Mouse (Mus musculus) heart, postnatal 25 days (tissue): ENCODE measurements around the gene Tmem240. TPM values are rescaled to one million over a fixed set of nuclear protein-coding genes. Genes with fewer than 3 reads are reported as not detected.
"Not testable (repeated sequence)": the region's sequence is repeated elsewhere in the genome, so short reads cannot be mapped to it uniquely, and the experiment has no call there.

Experiments used
- DNase-seq: peaks from one replicate; pipeline ENCODE4 v3.0.0; 2022; ENCODE audit warnings: low spot score
- intact Hi-C: fragments of 180-260 bp; cut with DNase I; formaldehyde crosslinking; loops from one replicate; pipeline ENCODE4 v1.15.1; 2025
- total RNA-seq, 2 experiments: library from RNA; stranded (reverse); gene quantifications; 2 replicates each; pipeline ENCODE4 v1.2.3; 2021

The Tmem240 gene
- total RNA-seq, 2 experiments from 2014 or later: 0.60 to 0.87 TPM

DNA sequence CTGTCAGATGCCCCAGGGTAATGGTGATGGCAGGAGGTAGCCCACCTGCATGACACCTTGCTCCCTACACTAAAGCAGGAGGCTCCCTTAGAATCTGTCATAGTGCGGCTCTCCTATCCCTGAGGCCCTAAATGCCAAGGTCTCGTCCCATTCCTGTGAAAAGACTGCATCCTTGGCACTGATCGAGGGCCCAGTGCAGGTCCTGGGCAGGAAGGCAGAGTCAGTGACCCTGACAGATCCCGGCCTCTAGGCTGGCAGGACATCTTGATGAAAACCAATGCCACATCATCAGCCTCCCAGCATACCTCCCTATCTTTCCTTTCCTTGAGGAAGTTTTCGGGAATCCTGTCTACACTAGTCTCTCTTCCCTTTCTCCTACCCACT is 34.9 kb downstream of the Tmem240 start:
- intact Hi-C loops: loop anchor here (5.0 kb wide), 1 partner anchor 33 kb away; the partner anchor contains the start of gene Mrpl20
- no peak for DNase-seq

DNA sequence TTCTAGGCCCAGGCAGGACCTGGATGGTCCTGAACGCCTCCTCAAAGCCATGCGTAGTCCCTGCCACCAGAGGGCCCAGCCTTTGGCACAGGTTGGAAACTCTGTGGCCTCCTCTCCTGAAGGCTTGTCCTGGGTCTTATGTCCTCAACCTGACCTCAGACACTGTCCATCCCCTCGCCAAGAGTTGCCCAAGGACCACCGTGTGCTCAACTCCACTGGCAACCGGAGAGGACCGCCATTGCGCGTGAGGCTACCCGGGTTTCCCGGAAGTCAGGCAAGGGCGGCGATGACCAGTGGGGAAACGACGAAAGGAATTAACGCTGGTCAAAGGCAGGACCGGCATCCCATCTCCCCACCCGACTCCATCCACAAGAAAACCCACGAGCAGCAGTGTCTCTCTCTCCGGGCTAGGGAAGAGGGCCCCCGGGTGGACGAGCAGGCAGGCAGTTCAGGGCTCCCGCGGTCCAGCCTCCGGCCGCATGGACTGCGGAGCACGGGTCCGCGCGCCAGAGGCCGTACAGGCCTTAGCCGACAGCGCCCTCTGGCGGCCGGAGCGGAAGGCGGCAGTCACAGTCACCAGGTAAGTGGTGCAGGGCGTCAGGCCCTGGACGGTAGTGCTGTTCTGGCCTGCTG is 35.4 kb downstream of the Tmem240 start:
- intact Hi-C loops: loop anchor here (2.0 to 5.0 kb wide), 2 partner anchors 32 to 49 kb away; partner anchors contain the start of gene Mrpl20
- peak; percentile 76 for DNase-seq

DNA sequence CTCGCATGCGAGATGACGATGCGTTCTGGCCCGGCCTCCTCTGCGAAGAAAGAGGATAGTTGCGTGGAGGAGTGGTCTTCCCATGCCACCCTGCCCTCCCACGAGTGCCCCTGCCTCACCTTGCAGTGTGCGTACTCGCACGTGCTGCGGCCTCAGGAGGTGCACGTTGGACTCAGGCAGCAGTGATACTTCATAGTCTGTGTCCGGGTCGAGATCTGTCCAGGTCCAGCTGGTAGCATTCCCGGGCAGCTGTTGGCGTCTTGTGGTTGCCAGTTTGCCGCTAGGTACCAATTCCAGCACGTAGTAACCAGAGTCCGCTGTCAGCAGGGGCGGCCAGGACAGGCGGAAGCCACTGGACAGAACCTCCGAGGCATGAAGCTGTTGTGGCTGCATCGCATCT is 36.0 kb downstream of the Tmem240 start:
- intact Hi-C loops: loop anchor here (1.0 to 2.0 kb wide), 2 partner anchors 15 to 50 kb away; partner anchors contain the start of gene Tmem88b
- DNase-seq: no peak

DNA sequence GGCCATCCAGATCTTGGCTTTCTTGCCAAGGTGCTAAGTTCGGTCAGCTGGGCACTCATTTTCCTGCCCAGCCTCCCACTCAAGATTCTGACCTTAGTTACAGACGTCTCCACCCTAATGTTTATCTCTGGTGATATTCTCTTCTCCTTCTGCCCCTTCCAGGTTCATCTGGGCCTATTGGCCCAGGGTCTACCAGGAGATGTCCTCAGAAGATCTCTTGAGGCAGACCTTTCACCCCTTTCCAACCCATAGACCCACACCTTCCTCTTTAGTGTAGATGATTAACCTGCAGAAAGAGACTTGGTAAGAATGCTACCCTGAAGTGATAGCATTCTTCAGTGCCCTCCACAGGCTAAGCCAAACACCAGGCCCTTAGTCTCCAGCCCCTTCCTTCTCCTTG is 37.1 kb downstream of the Tmem240 start:
- no peak for DNase-seq
- intact Hi-C loops: loop anchor here (1.0 to 2.0 kb wide), 2 partner anchors 14 to 51 kb away; partner anchors contain the start of gene Tmem88b

DNA sequence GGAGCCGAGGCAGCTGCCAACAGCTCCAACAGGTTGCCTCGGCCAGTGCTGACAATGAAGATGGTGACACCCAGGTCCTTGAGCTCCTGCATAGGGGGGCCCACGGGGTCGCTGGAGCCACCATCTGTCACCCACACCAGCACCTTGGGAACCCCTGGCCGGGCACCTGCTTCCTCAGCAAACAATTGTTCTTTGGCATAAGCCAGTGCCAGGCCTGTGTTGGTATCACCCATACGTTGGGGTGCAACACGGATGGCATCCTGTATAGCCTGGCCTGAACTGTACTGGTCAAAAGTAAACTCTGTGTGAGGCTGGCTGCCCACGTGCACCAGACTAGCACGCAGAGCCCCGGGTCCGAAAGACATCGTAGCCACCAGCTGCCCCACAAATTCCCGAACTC is 38.2 kb downstream of the Tmem240 start:
- no peak for DNase-seq
- intact Hi-C loops: no loop called here

DNA sequence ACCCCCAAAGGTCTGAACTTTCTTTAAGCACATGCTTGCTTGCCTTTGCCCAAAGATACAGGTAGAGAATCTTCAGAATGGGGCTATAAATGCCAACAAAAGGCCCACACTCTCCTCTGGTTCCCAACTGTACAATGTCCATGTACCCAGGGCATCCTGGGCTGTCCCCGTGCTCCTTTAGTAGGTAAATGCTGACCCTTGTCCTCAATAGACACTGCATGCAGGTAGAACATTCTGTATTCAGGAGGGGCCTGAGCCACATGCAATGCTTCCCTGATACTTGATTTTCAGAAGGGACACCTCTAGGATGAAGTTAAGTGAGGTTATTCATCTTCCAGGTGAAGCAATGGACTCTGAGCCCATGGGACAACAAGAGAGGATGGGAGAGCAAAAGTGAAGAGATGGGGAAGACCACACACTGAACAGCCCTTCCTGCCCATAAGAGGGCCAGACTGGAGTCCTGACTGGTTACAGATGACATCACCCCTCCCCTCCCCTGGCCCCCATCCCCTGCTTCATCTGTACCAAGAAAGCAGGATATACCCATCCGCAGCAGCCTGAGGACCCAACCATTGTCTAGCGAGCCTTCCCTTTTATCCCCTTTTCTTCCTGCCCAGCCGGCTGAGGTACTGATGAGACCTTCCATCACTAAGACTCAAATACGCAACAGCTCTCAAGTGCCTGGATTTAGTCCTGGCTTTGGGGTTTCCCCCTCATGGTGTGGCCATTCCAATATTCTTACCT is 38.9 kb downstream of the Tmem240 start:
- no peak for DNase-seq
- intact Hi-C loops: no loop called here

DNA sequence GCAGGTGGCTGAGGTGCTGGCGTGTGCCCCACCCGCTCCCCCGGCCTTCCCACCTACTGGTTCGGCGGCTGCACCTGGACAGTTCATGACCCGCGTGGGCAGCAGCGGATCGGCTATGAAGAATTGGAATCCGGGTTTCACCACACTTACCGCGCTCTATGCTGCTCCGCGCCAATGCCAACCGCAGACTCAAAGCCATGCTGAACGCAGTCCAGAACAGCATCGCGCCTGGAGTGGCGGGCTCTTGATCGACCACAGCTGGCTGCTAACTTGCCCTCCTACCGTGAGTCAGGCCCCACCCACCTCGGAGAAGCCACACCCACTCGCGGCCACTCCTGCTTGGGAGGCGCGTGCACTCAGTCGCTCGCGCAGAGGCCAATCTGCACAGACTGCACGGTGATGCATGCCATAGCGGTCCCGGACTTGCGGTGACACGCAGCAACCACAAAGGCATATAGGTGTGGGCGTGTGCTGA is 39.7 kb downstream of the Tmem240 start, which contains the start of gene Vwa1:
Gene Vwa1 (minus strand): TSS at position 419 of the 475 bp plus-strand sequence.
- intact Hi-C loops: no loop called here
- peak; percentile 82 for DNase-seq

DNA sequence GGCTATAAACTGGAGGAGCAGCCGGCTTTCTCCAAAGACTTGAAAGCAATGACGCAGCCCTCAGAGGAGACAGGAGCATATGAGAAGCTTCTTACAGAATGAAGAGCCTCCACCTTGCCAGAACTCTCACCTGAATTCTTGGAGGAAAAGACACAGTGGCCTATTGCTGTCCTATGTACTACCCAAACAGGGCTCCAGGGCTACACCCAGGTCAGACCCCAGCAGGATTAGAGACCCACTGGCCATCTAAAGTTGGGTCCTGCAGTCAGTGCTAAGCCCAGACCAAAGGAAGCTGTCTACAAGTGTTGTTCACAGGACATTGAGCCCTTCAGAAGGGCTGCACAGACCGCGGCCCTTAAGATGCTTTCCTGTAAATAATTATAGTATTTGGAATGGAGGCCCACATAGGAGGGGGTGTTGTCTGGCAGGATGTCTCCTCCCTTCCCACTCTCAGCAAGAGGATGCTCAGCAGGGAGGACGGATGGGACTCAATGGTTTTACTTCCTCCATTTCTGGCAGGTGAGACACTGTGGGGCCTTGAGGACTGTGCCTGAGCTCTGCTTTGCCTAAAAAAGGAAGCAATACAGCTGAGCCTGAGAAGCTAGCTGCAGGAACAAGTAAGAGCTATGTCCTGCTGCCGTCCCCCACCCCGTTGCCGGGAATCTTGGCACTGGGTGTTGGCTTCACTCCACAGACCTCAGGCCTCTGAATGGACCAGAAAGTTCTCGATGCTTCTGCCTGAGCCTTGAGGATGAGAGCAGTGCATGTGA is 40.6 kb downstream of the Tmem240 start:
- intact Hi-C loops: no loop called here
- DNase-seq: peak; percentile 78

DNA sequence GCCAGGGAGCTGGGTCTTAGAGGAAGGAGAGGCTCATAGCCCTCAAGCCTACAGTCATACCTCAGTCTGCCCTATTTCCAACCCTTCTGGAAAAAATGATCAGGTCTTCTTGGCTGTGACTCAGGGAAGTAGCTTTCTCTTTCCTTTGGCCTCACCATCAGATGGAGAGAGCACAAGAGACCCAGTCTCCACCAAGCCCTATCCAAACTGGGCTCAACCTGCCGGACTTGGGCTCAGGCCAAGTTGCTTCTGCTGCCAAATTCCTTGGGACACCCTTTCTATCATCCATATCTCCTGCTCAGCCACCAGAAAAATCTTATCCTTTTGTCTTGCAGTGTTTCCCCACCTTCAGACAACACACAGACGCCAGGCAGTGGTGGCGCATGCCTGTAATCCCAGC is 41.3 kb downstream of the Tmem240 start:
- intact Hi-C loops: no loop called here
- no peak for DNase-seq

DNA sequence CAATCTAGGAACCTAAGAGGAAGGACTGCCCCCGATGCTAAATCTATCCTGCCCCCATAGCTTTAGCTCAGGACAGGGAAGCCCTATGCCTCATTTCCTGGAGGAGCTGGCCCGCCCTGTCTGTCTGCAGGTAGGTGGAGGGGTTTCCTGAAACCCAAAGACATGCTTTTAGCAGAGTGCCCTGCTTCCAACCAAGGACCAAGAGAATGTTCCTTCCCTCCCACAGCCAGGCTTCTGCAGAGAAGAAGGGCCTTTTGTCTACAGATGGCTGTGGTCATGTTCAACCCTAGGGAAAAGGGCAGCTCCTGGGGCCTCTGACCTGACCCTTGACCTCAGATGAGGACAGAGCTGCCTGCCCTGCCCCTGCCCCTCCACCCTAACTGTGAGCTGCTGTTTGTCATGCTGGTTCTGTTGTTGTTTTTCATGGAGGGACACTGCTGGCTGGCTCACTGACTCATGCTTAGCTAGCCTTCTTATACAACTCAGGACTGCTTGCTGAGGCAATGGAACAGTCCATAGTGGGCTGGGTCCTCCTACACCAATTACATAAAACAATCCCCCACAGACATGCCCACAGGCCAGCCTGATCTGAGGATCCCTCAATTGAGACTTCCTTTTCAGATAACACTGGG is 42.2 kb downstream of the Tmem240 start:
- intact Hi-C loops: no loop called here
- DNase-seq: no peak

DNA sequence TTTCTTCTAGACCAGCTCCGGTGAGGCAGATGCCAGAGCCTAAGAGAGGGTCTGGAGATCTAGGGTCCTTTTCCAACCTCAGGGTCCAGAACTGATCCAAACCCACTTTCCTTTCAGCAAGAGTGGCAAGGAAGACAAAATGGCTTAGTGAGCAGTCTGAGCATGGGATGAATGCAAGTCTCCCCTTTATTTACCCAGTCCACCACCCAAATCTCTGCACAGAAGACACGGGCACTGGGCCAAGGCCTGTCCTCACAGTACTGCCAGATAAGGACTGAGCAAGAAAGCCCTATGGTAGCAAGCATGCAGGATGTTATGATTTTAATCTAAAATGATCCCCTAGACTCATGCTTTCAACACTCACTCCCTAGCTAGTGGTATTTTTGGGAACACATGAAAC is 43.2 kb downstream of the Tmem240 start:
- intact Hi-C loops: no loop called here
- DNase-seq: no peak

DNA sequence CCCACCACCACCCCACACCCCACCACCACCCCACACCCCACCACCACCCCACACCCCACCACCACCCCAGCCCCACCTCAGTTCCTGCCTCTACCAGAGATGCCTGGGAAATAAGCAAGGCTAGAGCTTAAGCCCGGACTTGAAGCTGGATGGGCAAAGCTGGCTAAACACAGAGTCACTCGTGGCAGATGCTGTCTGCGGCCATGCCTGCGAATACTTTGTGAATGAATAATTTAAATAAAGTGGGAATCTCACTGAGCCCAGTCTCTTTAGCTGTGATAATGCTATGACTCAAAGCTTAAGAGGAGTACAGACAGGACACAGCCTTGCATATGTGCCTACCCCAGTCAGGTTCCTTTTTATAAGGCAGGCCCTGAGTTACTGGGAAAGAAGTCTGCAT is 44.9 kb downstream of the Tmem240 start:
- intact Hi-C loops: no loop called here
- no peak for DNase-seq

DNA sequence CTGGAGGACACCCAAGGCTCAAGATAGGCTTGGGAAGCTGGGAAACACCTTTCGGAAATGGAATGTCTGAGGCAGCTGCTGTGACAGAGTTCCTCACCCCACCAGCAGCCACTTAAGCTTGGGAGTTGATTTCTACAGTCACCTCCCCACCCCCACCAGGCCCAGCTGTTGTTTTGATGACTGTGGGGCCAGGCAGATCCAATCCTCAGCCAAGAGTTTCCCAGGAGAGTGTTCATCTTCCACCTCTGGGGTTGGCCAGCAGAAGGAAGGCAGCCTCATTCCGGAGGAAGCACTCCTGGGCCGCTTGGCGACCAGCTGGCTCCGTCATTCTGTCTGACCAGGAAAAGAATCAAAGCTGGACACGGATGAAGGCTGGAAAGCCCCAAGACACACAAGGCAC is 46.3 kb downstream of the Tmem240 start:
- DNase-seq: peak; percentile 78
- intact Hi-C loops: no loop called here

DNA sequence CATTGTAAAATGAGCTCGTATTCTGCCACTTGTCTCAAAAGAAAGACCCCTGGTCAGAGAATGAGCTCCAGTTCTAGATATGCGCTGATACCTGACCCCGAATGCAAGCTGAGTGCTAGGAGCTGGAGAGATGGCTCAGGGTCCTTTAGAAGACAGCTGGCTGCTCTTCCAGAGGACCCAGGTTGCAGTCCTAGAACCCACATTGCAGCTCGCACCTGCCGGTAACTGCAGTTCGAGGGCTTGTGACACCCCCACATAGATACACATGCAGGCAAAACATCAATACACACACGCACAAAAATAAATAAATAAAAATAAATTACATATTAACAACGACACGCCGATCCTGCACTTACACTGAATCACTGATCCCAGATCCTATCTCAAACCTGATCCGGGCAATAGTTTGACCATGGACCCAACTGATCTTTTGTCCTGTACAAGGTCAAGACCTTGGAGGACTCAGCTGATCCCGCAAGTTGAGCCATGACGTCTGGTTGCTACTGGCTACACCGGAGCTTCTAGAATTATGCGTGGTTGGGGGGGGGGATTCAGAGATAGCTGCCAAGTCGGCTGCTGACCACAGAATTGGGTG is 49.0 kb downstream of the Tmem240 start:
- no peak for DNase-seq
- intact Hi-C loops: no loop called here

DNA sequence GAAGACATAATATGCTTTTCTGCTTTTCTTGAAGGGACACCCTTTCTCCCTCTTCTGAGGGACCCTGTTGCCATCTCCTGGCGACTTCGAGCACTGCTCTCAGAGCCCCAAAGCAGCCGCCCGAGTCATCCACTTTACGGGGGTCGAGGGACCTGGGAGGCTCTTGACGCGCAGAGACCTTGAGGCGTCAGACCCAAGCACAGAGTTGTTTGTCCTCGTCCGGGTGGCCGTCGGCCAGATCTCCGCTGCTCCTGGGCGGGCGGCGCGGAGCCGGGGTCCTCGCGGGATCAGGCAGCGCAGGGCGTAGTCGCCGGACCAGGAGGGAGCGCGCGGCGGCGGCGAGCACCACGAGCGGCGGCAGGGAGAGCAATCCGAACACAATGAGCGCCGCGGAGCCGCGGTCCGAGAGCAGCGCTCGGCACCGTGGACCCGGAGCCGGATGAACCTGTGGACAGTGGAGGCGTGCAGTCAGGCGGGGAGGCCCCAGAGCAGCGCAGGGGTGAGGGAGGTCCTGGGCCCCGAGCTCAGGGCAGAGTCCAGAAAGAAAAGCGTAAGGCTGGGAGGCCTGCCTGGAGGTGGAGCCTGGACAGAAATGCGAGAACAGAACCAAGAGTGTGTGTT is 49.6 kb downstream of the Tmem240 start:
- intact Hi-C loops: no loop called here
- peak; percentile 69 for DNase-seq

DNA sequence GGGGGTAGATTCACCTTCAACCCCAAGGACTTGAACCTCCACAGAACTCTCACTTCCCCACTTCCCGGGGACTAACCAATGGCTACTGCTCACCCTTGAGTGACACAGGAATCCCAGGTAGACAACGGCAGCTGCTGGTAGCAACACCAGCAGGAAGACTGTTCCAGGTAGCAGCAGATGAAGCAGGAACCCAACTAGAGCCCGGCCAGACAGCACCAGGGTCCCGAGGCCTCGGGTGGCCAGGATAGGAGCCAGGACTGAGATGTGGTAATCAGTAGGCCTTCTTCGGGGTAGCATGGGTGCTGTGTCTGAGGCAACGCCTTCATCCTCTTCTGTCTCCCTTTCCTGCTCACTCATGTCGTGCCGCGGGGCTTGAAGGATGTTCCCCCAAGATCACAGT is 50.6 kb downstream of the Tmem240 start:
- no peak for DNase-seq

DNA sequence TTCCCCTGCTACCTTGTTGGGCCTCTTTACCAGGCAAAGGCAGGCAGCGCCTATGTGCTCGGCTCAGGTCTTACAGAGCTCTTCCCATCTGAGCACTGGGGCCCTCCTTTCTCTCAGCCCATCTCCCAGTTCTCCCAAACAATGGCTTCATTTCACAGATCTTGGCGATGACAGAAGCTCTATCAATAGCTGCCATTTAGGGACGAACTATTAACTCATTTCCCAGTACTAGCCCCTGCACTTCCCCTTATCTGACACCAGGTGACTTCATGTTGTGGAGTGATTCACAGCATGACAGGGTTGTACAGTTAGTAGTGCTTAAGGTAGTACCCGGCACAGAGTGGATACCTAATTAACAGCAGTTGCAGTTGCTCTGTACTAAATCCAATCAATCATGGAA is 51.2 kb downstream of the Tmem240 start, which contains the start of gene Tmem88b:
Gene Tmem88b (minus strand): TSS at position 56 of the 400 bp plus-strand sequence.
- intact Hi-C loops: loop anchor here (1.0 kb wide), 1 partner anchor 15 kb away; no protein-coding TSS in a partner anchor
- DNase-seq: no peak

More for the DNA sequence above, 50.6 kb downstream of the Tmem240 start:
- intact Hi-C loops: loop anchor here (1.0 kb wide), 1 partner anchor 14 kb away; no protein-coding TSS in a partner anchor

DNA sequence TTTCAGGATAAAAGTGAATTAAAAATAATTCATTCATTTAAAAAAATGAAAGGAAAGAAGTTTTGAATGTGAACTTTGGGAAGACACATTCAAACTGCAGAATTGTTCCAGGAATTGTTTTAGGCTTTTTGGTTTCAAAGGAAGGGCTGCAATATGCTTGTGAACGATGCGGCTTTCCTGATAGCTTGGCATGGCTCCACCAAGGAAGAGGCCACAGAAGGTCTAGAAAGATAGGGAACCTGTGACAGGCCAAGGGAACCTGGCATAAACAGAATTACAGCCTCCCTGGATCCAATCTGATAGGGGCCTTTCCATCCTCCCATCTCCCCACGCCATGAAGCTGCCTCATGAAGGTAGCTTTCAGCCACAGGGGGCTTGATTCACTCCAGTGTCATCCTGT is 53.7 kb downstream of the Tmem240 start:
- no peak for DNase-seq
- intact Hi-C loops: no loop called here

DNA sequence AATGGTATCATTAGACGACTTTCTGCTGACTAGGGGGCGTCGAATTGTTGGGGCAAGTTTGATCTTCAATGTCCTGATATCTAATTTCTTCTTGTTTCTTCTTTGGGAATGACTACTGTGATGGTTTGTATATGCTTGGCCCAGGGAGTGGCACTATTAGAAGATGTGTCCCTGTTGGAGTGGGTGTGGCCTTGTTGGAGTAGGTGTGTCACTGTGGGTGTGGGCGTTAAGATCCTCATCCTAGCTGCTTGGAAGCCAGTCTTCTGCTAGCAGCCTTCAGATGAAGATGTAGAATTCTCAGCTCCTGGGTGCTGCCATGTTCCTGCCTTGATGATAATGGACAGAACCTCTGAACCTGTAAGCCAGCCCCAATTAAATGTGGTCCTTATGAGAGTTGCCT is 54.2 kb downstream of the Tmem240 start:
- DNase-seq, intact Hi-C loops: not testable (repeated sequence)
